Mouse (Mus musculus) intestine, embryonic 15.5 days (tissue): Measurements from ENCODE around the gene Rin3. TPM values are rescaled to one million over a fixed set of nuclear protein-coding genes. Genes with fewer than 3 reads are reported as not detected.

Source experiments
- ATAC-seq: fragments of 200-750 bp; cut with Nextera tagmentation; 2 replicates; pipeline ENCODE4 v1.8.0; 2017; ENCODE audit warnings: moderate TSS enrichment, moderate library complexity
- H3K27ac ChIP-seq: fragments of 300-500 bp; sonication (generic); 2 replicates; pipeline ENCODE4 v1.5.1; 2015; ENCODE audit warnings: mild to moderate bottlenecking, inconsistent platforms
- H3K27me3 ChIP-seq: fragments of 300-500 bp; sonication (generic); replicated peaks from 2 replicates; pipeline ENCODE4 v1.6.1; 2015; ENCODE audit warnings: inconsistent platforms
- H3K36me3 ChIP-seq: fragments of 300-500 bp; sonication (generic); 2 replicates; pipeline ENCODE4 v1.6.1; 2015; ENCODE audit warnings: inconsistent platforms
- H3K4me1 ChIP-seq: fragments of 300-500 bp; sonication (generic); replicated peaks from 2 replicates; pipeline ENCODE4 v1.6.1; 2015; ENCODE audit warnings: inconsistent platforms
- H3K4me2 ChIP-seq: fragments of 300-500 bp; sonication (generic); replicated peaks from 2 replicates; pipeline ENCODE4 v1.6.1; 2015; ENCODE audit warnings: mild to moderate bottlenecking, inconsistent platforms
- H3K4me3 ChIP-seq: fragments of 300-500 bp; sonication (generic); replicated peaks from 2 replicates; pipeline ENCODE4 v1.5.1; 2015; ENCODE audit warnings: inconsistent platforms
- H3K9ac ChIP-seq: fragments of 300-500 bp; sonication (generic); 2 replicates; pipeline ENCODE4 v1.6.1; 2015; ENCODE audit warnings: inconsistent platforms
- H3K9me3 ChIP-seq: fragments of 300-500 bp; sonication (generic); 2 replicates; pipeline ENCODE4 v1.6.1; 2016; ENCODE audit warnings: inconsistent platforms
- WGBS: fragments of 180-500 bp; shearing (Covaris S2); methylation state at CpG from one replicate; pipeline ENCODE4 v1.1.7; 2015; 5-methylcytosine and 5-hydroxymethylcytosine counted together
- polyA plus RNA-seq: library from polyadenylated mRNA; unstranded; fragments of >200 nt; fragmentation: Nextera tagmentation; extraction: Ambion mirVana; gene quantifications from 2 replicates; pipeline ENCODE4 v1.2.1, GENCODE M21; 2015

The Rin3 gene
- polyA plus RNA-seq, 1 experiment from 2014 or later = 9.4 TPM

GRCm38 (mm10) chr12:102308001-102308456, 25.2 kb downstream of the Rin3 start:
- no peaks in the 10 kb centered on the region for H3K9me3 ChIP-seq
- H3K27me3 ChIP-seq = no peaks in the 10 kb centered on the region
- H3K4me3 ChIP-seq = no peak overlapping the region
- H3K27ac ChIP-seq = peak overlapping the region; percentile 49
- peaks cover 6% of the 10 kb centered on the region; the same call in 1 of the 2 replicates for H3K36me3 ChIP-seq
- H3K4me1 ChIP-seq = peaks cover 48% of the 10 kb centered on the region
- WGBS = 30% methylated on average over 6 of the region's 6 CpGs
- no peak overlapping the region for H3K4me2 ChIP-seq
- ATAC-seq = peak; percentile 29; the same call in 1 of the 2 replicates
- no peak overlapping the region for H3K9ac ChIP-seq

DNA sequence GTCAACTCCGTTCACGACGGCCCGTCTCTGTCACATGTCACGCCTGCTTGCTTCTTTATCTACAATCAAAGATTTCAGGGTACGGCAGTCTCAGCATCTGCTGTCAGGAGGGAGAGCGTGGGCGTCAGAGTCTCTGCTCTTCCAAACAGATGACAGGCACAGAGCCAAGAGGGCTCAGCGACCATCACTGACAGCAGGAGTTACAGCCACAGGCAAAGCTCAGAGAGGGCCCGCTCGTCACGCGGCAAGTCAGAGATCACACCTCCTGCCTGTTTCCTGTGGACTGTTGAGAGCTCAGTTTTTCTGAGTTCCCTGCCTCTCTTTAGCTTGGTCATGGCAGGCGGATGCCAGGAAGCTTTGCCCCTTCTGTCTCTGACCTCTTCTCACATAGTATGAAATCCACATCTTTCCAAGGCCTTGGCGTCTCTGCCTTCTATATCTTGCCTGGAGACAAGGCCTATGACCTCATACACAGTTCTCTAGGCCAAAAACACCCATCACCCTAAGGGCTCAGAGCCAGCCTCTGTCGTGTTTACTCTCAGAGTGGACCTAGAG, 25.7 kb downstream of the Rin3 start:
- Histone ChIP-seq H3K9me3 (no peaks in the 10 kb centered on the region), H3K4me1 (peaks cover 43% of the 10 kb centered on the region), H3K36me3 (peaks cover 7% of the 10 kb centered on the region; the same call in 1 of the 2 replicates), H3K4me3 (no peak overlapping the region), H3K27me3 (no peaks in the 10 kb centered on the region), H3K27ac (peak overlapping the region; percentile 49), H3K9ac (no peak overlapping the region), H3K4me2 (no peak overlapping the region)
- ATAC-seq = 0 out of 2 replicates have a peak, but pooled peaks have one; percentile 13
- 42% methylated on average over 16 of the region's 16 CpGs for WGBS

DNA sequence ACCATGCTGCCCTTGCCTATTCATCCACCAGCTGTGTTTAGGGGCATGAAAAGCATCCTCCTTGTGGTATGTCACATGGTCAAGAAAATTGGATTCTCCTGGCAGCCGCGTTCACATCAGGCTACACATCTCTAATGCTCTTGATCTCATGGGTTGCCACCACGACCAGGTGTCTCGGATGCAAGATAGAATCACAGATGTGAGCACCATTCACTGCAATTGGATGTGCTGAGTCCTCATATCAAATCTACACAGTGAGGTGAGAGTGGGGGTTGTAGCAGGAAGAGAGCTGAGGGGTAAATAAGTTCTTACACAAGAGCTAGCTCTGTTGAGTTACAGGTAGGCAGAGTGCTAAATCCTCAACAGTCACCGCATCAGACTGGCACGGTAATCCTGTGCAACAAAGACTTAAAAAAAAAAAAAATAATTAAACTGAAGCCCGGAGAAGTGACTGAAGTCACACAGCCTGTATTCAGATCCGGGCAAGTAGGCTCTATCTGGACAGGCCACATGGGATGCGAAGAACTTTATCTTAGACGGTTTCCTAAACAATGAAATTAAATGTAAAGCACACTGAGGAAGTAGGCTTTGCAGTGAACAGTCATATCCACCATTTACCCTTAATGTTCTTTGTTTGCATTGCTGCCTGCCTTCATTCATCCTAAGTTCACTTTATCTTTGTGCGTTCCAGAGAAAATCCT, 26.4 kb downstream of the Rin3 start:
- no peak overlapping the region for H3K27ac ChIP-seq
- H3K4me3 ChIP-seq = no peak overlapping the region
- no peak overlapping the region for H3K4me2 ChIP-seq
- H3K27me3 ChIP-seq = no peaks in the 10 kb centered on the region
- WGBS = 90% methylated on average over 11 of the region's 11 CpGs
- peaks cover 36% of the 10 kb centered on the region for H3K4me1 ChIP-seq
- H3K9me3 ChIP-seq = no peaks in the 10 kb centered on the region
- H3K36me3 ChIP-seq = peaks cover 7% of the 10 kb centered on the region; the same call in 1 of the 2 replicates
- H3K9ac ChIP-seq = no peak overlapping the region
- no peak for ATAC-seq

DNA sequence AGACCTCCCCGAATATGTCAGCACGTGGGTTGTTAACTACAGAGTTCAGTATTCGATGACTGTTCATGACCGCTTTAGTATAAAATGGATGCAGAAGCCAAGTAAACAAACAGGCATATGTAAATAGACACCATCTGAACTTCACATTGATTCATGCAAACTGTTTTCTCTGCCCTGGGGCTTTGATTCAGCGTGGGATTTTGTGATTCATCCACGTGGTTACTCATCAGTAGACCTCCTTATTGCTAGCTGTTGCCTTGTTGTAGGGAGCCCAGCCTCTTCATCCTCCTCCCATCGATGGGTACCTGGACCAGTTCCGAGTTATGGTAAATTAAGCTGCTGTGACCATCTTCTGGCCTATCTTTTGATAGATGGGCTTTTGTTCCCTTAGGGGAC, 26.9 kb downstream of the Rin3 start:
- 80% methylated on average over 8 of the region's 8 CpGs for WGBS
- Histone ChIP-seq H3K4me2 (no peak overlapping the region), H3K9ac (no peak overlapping the region), H3K27me3 (no peaks in the 10 kb centered on the region), H3K36me3 (peaks cover 9% of the 10 kb centered on the region; the same call in 1 of the 2 replicates), H3K4me1 (peaks cover 30% of the 10 kb centered on the region), H3K4me3 (no peak overlapping the region), H3K27ac (no peak overlapping the region), H3K9me3 (no peaks in the 10 kb centered on the region)
- ATAC-seq = no peak

DNA sequence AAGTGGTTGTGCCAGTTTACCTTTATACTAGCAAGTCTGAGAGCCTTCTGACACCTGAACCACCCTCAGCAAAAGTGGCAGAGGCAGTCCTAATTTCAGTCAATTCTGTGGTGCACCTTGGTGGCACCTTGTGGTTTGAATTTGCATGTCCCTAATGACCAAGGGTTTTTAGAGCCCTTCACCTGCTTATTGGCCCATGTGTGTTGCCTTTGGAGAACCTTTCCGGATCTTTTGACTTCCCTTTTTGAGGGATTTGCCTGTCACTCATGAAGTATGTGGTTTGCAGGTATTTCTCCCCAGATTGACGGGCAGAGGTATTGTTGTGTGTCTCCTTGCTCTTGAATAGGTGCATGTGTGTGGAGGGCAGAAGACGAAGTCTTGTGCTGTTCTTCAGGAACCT, 27.4 kb downstream of the Rin3 start:
- Histone ChIP-seq H3K9me3 (no peaks in the 10 kb centered on the region), H3K27me3 (no peaks in the 10 kb centered on the region), H3K27ac (no peak overlapping the region), H3K36me3 (peaks cover 12% of the 10 kb centered on the region), H3K9ac (no peak overlapping the region), H3K4me2 (no peak overlapping the region), H3K4me1 (peaks cover 26% of the 10 kb centered on the region), H3K4me3 (no peak overlapping the region)
- WGBS = 92% methylated on average over 3 of the region's 3 CpGs
- no peak for ATAC-seq

DNA sequence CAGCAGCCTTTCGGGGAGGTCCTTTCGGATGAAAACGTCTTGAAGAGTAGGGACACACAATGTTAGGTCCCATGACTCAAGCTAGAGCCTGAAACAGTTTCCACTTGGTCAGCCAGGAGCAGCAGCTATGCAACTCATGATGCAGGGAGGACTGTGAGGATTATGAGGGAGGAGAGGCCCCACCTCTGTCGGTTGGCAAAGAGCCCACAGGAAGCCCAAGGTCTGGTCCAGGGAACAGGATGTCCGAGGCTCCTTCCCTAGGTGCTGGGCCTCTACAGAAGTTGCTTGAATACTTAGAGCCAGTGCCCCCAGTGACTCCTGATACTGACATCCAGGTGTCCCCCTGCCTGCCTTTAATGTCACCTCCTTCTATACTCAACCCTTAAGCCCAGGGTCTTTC, 28.6 kb downstream of the Rin3 start:
- H3K4me1 ChIP-seq = peaks cover 19% of the 10 kb centered on the region
- no peak for ATAC-seq
- 81% methylated on average over 5 of the region's 5 CpGs for WGBS

DNA sequence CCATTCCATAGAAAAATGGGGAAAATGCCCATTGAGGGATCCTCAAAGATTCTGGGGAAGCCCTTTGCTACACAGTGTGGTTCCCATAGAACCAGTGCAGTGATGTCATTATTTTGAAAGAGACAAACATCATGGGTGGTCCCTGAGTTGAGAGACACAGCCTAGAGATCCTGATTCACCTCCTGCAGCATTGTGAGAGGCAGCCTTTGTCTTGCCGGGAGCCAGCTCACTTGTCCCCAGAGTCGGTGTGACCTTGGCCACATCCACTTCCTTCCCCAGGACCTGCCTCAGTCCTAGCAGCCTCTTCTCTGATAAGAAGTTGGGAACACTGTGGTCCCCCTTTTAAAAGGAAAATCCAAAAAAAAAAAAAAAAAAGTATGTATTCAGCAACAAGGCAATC, 36.3 kb downstream of the Rin3 start:
- ATAC-seq = 0 out of 2 replicates have a peak, but pooled peaks have one; percentile 17
- Histone ChIP-seq H3K4me1 (peaks cover 13% of the 10 kb centered on the region), H3K27ac (no peak overlapping the region; the same call in 1 of the 2 replicates), H3K4me2 (no peak overlapping the region), H3K4me3 (no peak overlapping the region), H3K27me3 (no peaks in the 10 kb centered on the region), H3K36me3 (peaks cover 9% of the 10 kb centered on the region), H3K9ac (no peak overlapping the region), H3K9me3 (no peaks in the 10 kb centered on the region)
- WGBS = 53% methylated on average over 2 of the region's 2 CpGs

More for the DNA sequence above, 28.6 kb downstream of the Rin3 start:
- no peak overlapping the region for H3K4me2 ChIP-seq
- H3K36me3 ChIP-seq = peaks cover 16% of the 10 kb centered on the region
- no peak overlapping the region for H3K4me3 ChIP-seq
- H3K27ac ChIP-seq = no peak overlapping the region
- no peaks in the 10 kb centered on the region for H3K27me3 ChIP-seq
- H3K9ac ChIP-seq = no peak overlapping the region
- H3K9me3 ChIP-seq = no peaks in the 10 kb centered on the region

GRCm38 (mm10) chr12:102319899-102320298, 37.1 kb downstream of the Rin3 start:
- Histone ChIP-seq H3K4me2 (no peak overlapping the region), H3K27ac (peak overlapping the region; percentile 56), H3K9me3 (no peaks in the 10 kb centered on the region), H3K9ac (no peak overlapping the region), H3K4me3 (no peak overlapping the region), H3K27me3 (no peaks in the 10 kb centered on the region), H3K36me3 (peaks cover 7% of the 10 kb centered on the region), H3K4me1 (peaks cover 18% of the 10 kb centered on the region)
- WGBS = 38% methylated on average over 2 of the region's 2 CpGs
- peak; percentile 77 for ATAC-seq

DNA sequence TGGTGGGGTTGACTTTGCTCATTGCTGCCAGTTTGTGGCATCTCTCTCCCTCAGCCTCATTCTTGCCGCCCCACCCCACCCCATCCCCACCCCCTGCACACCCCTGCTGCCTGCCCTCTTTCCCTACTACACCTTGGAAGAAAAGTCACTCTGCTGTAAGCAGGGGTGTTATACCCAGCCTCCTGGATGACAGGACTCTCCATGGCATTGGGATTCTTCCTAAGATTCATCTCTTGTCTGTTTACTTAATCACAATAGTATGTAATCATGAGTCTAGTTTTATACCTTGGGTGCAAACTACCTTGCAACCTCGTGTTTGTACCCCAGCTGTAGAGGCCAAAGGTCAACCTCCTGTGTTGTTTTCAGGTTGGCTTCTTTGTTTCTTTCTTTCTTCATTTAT, 37.5 kb downstream of the Rin3 start:
- Histone ChIP-seq H3K9me3 (no peaks in the 10 kb centered on the region), H3K9ac (no peak overlapping the region), H3K27me3 (no peaks in the 10 kb centered on the region), H3K4me3 (no peak overlapping the region), H3K4me1 (peaks cover 18% of the 10 kb centered on the region), H3K36me3 (peaks cover 3% of the 10 kb centered on the region), H3K4me2 (no peak overlapping the region), H3K27ac (peak overlapping the region; percentile 56)
- ATAC-seq = peak; percentile 39
- 45% methylated on average over 2 of the region's 2 CpGs for WGBS

DNA sequence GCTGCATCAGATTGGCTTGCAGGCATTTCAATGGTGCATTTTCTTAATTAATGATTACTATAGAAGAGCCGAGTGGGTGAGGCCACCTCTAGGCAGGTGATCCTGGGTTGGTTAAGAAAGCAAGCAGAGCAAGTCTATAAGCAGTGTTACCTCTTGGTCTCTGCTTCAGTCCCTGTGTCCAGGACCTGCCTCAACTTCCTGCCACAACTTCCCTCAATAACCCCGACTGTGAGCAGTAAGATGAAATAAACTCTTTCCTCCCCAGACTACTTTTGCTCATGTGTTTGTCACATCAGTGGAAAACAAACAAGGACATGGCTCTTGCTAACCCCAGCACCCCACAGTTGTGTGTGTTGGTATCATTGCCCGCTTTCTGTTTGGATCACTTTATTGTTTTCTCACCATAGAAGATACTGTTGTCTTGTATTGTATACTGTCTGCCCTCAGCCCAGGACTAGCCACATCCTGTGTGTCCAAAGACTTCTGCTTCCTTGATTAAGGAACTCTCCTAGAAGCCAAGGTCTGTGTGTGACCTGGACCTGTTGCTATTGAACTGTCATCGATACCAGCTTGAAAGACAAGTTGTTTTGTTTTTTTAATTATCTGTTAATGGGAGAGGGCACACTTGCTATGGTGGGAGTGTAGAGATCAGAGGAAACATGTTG, 38.3 kb downstream of the Rin3 start:
- no peak overlapping the region for H3K27ac ChIP-seq
- H3K9me3 ChIP-seq = no peaks in the 10 kb centered on the region
- ATAC-seq = no peak
- H3K4me2 ChIP-seq = no peak overlapping the region
- H3K4me1 ChIP-seq = peaks cover 18% of the 10 kb centered on the region
- 76% methylated on average over 4 of the region's 4 CpGs for WGBS
- no peak overlapping the region for H3K9ac ChIP-seq
- no peaks in the 10 kb centered on the region for H3K36me3 ChIP-seq
- no peaks in the 10 kb centered on the region for H3K27me3 ChIP-seq
- no peak overlapping the region for H3K4me3 ChIP-seq

- no peak for ATAC-seq
- WGBS = 83% methylated on average over 5 of the region's 5 CpGs
- H3K27me3 ChIP-seq = no peaks in the 10 kb centered on the region
These were observed 39.0 kb downstream of the Rin3 start for GRCm38 (mm10) chr12:102321855-102322254.

DNA sequence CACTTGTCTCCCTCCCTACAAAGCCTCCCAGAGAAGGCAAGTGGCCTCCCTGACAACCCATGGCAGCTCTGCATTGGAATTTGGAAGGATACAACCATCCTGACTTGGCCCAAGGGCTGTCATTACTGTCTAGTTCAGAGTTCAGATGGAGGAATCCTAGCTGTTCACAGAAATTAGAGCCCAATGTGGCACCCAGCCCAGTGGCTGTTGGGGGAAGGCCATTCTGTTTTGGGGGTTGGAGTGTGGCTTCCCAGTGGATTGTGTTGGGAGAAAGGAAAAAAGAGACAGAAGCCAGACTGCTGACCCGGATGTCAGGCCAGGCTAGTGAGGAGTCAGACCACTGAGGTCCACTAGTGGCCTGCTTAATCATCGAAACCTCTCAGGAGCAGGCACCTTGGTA, 40.5 kb downstream of the Rin3 start:
- no peak for ATAC-seq
- WGBS = 79% methylated on average over 2 of the region's 2 CpGs
- H3K9me3 ChIP-seq = no peaks in the 10 kb centered on the region
- H3K36me3 ChIP-seq = no peaks in the 10 kb centered on the region
- H3K4me2 ChIP-seq = no peak overlapping the region
- H3K4me3 ChIP-seq = no peak overlapping the region
- H3K9ac ChIP-seq = no peak overlapping the region
- peaks cover 18% of the 10 kb centered on the region for H3K4me1 ChIP-seq
- H3K27ac ChIP-seq = 0 out of 2 replicates have a peak overlapping the region, but pooled peaks have one; percentile 13
- no peaks in the 10 kb centered on the region for H3K27me3 ChIP-seq

More at GRCm38 (mm10) chr12:102321855-102322254, 39.0 kb downstream of the Rin3 start:
- Histone ChIP-seq H3K27ac (no peak overlapping the region), H3K4me3 (no peak overlapping the region), H3K4me1 (peaks cover 18% of the 10 kb centered on the region), H3K9ac (no peak overlapping the region), H3K36me3 (no peaks in the 10 kb centered on the region), H3K9me3 (no peaks in the 10 kb centered on the region), H3K4me2 (no peak overlapping the region)
